Mouse (Mus musculus): Measurements from ENCODE around the gene Polr2b. TPM values are rescaled to one million over a fixed set of nuclear protein-coding genes. Genes with fewer than 3 reads are reported as not detected.
A peak's percentile ranks its signal among the peaks of the same experiment; 100 is the strongest.

Gene Polr2b
- polyA plus RNA-seq, 1 experiment from 2014 or later, result 46.0 TPM

DNA sequence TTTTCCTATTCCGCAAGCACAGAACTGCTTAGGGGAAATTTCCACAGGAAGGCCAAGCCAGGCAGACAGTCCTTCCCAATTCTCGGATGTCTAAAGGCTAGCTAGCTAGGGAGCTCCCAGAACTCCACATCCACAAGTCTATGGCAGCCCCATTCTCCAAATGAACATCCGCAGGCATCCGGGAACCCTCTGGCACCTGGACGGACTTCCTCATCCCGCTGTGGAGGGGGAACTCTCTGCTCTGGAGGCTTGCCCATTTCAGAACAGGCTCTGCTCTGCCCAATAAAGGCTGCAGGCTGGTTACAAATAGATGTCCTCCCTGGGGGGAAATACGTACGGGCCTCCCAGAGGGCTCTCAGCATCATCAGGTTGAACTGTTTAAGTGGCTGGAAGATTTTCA is 56.4 kb downstream of the Polr2b start:
- 86% methylated on average over 8 of the region's 8 CpGs for WGBS (ENCODE audit: insufficient replicate concordance)
- ATAC-seq (replicated peaks; ENCODE audit: insufficient number of reproducible peaks, low FRiP score, low TSS enrichment), result no peak
- H3K27ac ChIP-seq (ENCODE audit: low read depth, low read length), result no peak overlapping the region
- H3K4me2 ChIP-seq, result no peak overlapping the region
- no peaks in the 10 kb centered on the region for H3K9me3 ChIP-seq (replicated peaks; ENCODE audit: control insufficient read depth, low read length)
- no peak overlapping the region for H3K4me3 ChIP-seq (ENCODE audit: low read depth, low read length)
- H3K36me3 ChIP-seq (ENCODE audit: control insufficient read depth, insufficient read depth, low read length), result no peaks in the 10 kb centered on the region
- no peaks in the 10 kb centered on the region; the same call in 1 of the 2 replicates for H3K27me3 ChIP-seq (ENCODE audit: control insufficient read depth, insufficient read depth, low read length)
- no peaks in the 10 kb centered on the region for H3K4me1 ChIP-seq (ENCODE audit: control insufficient read depth, insufficient read depth, low read length)
- H3K9ac ChIP-seq (ENCODE audit: low read depth, low read length), result 0 out of 2 replicates have a peak overlapping the region, but pooled peaks have one; percentile 39

DNA sequence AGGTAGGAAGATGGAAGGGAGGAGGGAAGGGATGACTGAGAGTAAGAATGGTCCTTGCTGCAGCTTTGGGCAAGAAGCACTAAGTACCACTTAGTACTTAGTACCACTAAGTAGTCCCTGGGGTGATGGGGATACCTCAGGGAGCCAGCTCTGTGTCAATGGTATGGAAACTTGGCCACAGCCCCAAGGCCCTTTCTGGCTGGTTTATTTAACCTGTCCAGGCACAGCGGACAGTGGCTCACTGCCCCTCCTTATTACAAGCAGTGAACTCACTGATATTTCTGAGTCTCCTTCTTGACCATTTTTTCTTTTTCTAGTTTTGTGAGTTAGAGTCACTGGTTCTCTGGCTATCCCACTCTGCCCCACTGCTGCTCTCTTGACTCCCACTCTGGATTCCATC is 57.2 kb downstream of the Polr2b start:
- no peaks in the 10 kb centered on the region for H3K4me1 ChIP-seq (ENCODE audit: control insufficient read depth, insufficient read depth, low read length)
- no peak overlapping the region for H3K4me3 ChIP-seq (ENCODE audit: low read depth, low read length)
- no peak overlapping the region for H3K9ac ChIP-seq (ENCODE audit: low read depth, low read length)
- H3K9me3 ChIP-seq (replicated peaks; ENCODE audit: control insufficient read depth, low read length), result no peaks in the 10 kb centered on the region
- no peak for ATAC-seq (replicated peaks; ENCODE audit: insufficient number of reproducible peaks, low FRiP score, low TSS enrichment)
- H3K36me3 ChIP-seq (ENCODE audit: control insufficient read depth, insufficient read depth, low read length), result no peaks in the 10 kb centered on the region
- WGBS (ENCODE audit: insufficient replicate concordance), result 78% methylated on average over 1 of the region's 1 CpGs
- H3K4me2 ChIP-seq, result no peak overlapping the region
- no peaks in the 10 kb centered on the region; the same call in 1 of the 2 replicates for H3K27me3 ChIP-seq (ENCODE audit: control insufficient read depth, insufficient read depth, low read length)
- no peak overlapping the region for H3K27ac ChIP-seq (ENCODE audit: low read depth, low read length)

GRCm38 (mm10) chr5:77367682-77368081 is 57.7 kb downstream of the Polr2b start:
- H3K27ac ChIP-seq (ENCODE audit: low read depth, low read length), result no peak overlapping the region
- no peak for ATAC-seq (replicated peaks; ENCODE audit: insufficient number of reproducible peaks, low FRiP score, low TSS enrichment)
- H3K9ac ChIP-seq (ENCODE audit: low read depth, low read length), result no peak overlapping the region
- whole genome bisulfite sequencing (ENCODE audit: insufficient replicate concordance), result 59% methylated on average over 12 of the region's 12 CpGs
- H3K4me1 ChIP-seq (ENCODE audit: control insufficient read depth, insufficient read depth, low read length), result no peaks in the 10 kb centered on the region
- H3K9me3 ChIP-seq (replicated peaks; ENCODE audit: control insufficient read depth, low read length), result no peaks in the 10 kb centered on the region
- no peaks in the 10 kb centered on the region for H3K36me3 ChIP-seq (ENCODE audit: control insufficient read depth, insufficient read depth, low read length)
- no peak overlapping the region for H3K4me3 ChIP-seq (ENCODE audit: low read depth, low read length)
- no peaks in the 10 kb centered on the region; the same call in 1 of the 2 replicates for H3K27me3 ChIP-seq (ENCODE audit: control insufficient read depth, insufficient read depth, low read length)
- H3K4me2 ChIP-seq, result no peak overlapping the region

DNA sequence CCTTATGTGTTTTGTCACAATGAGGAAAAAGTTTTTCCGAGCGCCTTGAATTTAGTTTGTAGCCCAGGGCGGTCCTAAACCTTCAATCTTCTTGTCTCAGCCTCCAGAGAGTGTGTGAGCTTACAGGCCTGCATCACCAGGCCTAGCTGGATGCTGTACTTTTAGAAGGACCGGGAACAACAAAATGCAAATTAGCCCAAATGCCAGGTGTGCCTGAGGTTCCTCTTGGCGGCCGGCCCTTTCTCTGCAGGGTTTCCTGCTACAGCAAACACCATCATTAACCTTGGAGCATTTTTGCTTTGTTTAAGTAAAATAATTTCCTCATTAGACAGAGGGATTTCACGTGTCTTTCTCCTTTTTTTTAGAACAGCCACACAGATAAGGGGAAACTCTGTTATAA is 58.2 kb downstream of the Polr2b start:
- Histone ChIP-seq H3K9ac (ENCODE audit: low read depth, low read length) (no peak overlapping the region), H3K27ac (ENCODE audit: low read depth, low read length) (no peak overlapping the region), H3K4me3 (ENCODE audit: low read depth, low read length) (no peak overlapping the region), H3K4me2 (no peak overlapping the region), H3K27me3 (ENCODE audit: control insufficient read depth, insufficient read depth, low read length) (no peaks in the 10 kb centered on the region; the same call in 1 of the 2 replicates), H3K9me3 (replicated peaks; ENCODE audit: control insufficient read depth, low read length) (no peaks in the 10 kb centered on the region), H3K36me3 (ENCODE audit: control insufficient read depth, insufficient read depth, low read length) (no peaks in the 10 kb centered on the region), H3K4me1 (ENCODE audit: control insufficient read depth, insufficient read depth, low read length) (no peaks in the 10 kb centered on the region)
- no peak for ATAC-seq (replicated peaks; ENCODE audit: insufficient number of reproducible peaks, low FRiP score, low TSS enrichment)
- 52% methylated on average over 7 of the region's 7 CpGs for WGBS (ENCODE audit: insufficient replicate concordance)

DNA sequence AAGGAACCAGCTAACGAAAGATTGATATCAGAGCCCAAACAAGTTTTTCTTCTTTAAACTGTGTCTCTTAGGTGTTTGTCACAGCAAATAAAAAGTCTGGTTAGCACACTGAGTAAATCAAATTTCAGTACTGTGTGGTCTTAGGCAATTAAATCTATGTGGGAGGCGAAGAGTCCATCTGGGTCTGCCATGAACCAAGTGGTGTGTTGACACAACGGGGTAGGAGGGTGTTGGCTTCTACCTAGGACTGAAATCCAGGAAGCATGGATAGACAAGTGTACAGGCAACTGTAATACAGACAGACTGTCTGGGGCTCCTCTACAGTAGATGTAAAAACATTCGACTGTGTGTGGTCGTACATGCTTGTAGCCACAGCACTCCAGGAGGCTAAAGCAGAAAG is 59.4 kb downstream of the Polr2b start:
- Histone ChIP-seq H3K4me1 (ENCODE audit: control insufficient read depth, insufficient read depth, low read length) (no peaks in the 10 kb centered on the region), H3K9me3 (replicated peaks; ENCODE audit: control insufficient read depth, low read length) (no peaks in the 10 kb centered on the region), H3K4me2 (no peak overlapping the region), H3K9ac (ENCODE audit: low read depth, low read length) (no peak overlapping the region), H3K27ac (ENCODE audit: low read depth, low read length) (no peak overlapping the region), H3K27me3 (ENCODE audit: control insufficient read depth, insufficient read depth, low read length) (no peaks in the 10 kb centered on the region; the same call in 1 of the 2 replicates), H3K36me3 (ENCODE audit: control insufficient read depth, insufficient read depth, low read length) (no peaks in the 10 kb centered on the region), H3K4me3 (ENCODE audit: low read depth, low read length) (no peak overlapping the region)
- 82% methylated on average over 5 of the region's 5 CpGs for WGBS (ENCODE audit: insufficient replicate concordance)
- no peak for ATAC-seq (replicated peaks; ENCODE audit: insufficient number of reproducible peaks, low FRiP score, low TSS enrichment)

- Histone ChIP-seq H3K36me3 (ENCODE audit: control insufficient read depth, insufficient read depth, low read length) (no peaks in the 10 kb centered on the region), H3K27me3 (ENCODE audit: control insufficient read depth, insufficient read depth, low read length) (no peaks in the 10 kb centered on the region; the same call in 1 of the 2 replicates), H3K4me3 (ENCODE audit: low read depth, low read length) (no peak overlapping the region), H3K27ac (ENCODE audit: low read depth, low read length) (no peak overlapping the region), H3K4me1 (ENCODE audit: control insufficient read depth, insufficient read depth, low read length) (no peaks in the 10 kb centered on the region), H3K9me3 (replicated peaks; ENCODE audit: control insufficient read depth, low read length) (no peaks in the 10 kb centered on the region), H3K9ac (ENCODE audit: low read depth, low read length) (no peak overlapping the region), H3K4me2 (no peak overlapping the region)
- ATAC-seq (replicated peaks; ENCODE audit: insufficient number of reproducible peaks, low FRiP score, low TSS enrichment), result no peak
- WGBS (ENCODE audit: insufficient replicate concordance), result 85% methylated on average over 5 of the region's 5 CpGs
These were observed 60.5 kb downstream of the Polr2b start for GRCm38 (mm10) chr5:77370378-77370892.

DNA sequence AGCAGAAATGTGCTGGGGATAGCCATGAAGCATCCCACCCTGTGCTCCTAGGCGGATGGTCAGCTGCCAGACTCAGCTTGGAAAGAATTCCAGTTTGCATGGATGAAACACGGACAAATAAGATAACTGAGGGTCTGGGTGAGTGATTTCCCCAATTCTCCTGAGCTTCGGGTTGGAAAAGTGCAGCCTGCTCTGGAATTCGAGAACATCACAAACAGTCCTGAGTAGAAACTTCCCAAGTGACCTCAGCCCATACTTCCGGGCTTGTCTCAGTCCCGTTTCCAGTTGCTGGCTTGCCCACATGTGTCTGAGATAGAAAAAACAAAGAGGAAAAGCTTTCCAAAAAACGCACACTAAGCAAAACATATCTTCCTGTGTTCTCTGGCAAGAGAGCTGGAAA is 62.3 kb downstream of the Polr2b start:
- no peak overlapping the region for H3K4me3 ChIP-seq (ENCODE audit: low read depth, low read length)
- H3K9ac ChIP-seq (ENCODE audit: low read depth, low read length), result no peak overlapping the region
- H3K27ac ChIP-seq (ENCODE audit: low read depth, low read length), result no peak overlapping the region
- H3K27me3 ChIP-seq (ENCODE audit: control insufficient read depth, insufficient read depth, low read length), result no peaks in the 10 kb centered on the region
- 60% methylated on average over 7 of the region's 7 CpGs for WGBS (ENCODE audit: insufficient replicate concordance)
- no peak for ATAC-seq (replicated peaks; ENCODE audit: insufficient number of reproducible peaks, low FRiP score, low TSS enrichment)
- H3K4me2 ChIP-seq, result no peak overlapping the region
- no peaks in the 10 kb centered on the region for H3K36me3 ChIP-seq (ENCODE audit: control insufficient read depth, insufficient read depth, low read length)
- H3K9me3 ChIP-seq (replicated peaks; ENCODE audit: control insufficient read depth, low read length), result no peaks in the 10 kb centered on the region
- H3K4me1 ChIP-seq (ENCODE audit: control insufficient read depth, insufficient read depth, low read length), result no peaks in the 10 kb centered on the region

GRCm38 (mm10) chr5:77372778-77373177 is 62.8 kb downstream of the Polr2b start:
- Histone ChIP-seq H3K4me3 (ENCODE audit: low read depth, low read length) (no peak overlapping the region), H3K9me3 (replicated peaks; ENCODE audit: control insufficient read depth, low read length) (no peaks in the 10 kb centered on the region), H3K27me3 (ENCODE audit: control insufficient read depth, insufficient read depth, low read length) (no peaks in the 10 kb centered on the region), H3K27ac (ENCODE audit: low read depth, low read length) (no peak overlapping the region), H3K4me1 (ENCODE audit: control insufficient read depth, insufficient read depth, low read length) (no peaks in the 10 kb centered on the region), H3K9ac (ENCODE audit: low read depth, low read length) (no peak overlapping the region), H3K36me3 (ENCODE audit: control insufficient read depth, insufficient read depth, low read length) (no peaks in the 10 kb centered on the region), H3K4me2 (no peak overlapping the region)
- 65% methylated on average over 6 of the region's 6 CpGs for WGBS (ENCODE audit: insufficient replicate concordance)
- no peak for ATAC-seq (replicated peaks; ENCODE audit: insufficient number of reproducible peaks, low FRiP score, low TSS enrichment)

GRCm38 (mm10) chr5:77374945-77375344 is 65.0 kb downstream of the Polr2b start:
- peak; percentile 22; the same call in 1 of the 2 replicates for ATAC-seq (replicated peaks; ENCODE audit: insufficient number of reproducible peaks, low FRiP score, low TSS enrichment)
- no peaks in the 10 kb centered on the region for H3K27me3 ChIP-seq (ENCODE audit: control insufficient read depth, insufficient read depth, low read length)
- no peaks in the 10 kb centered on the region for H3K9me3 ChIP-seq (replicated peaks; ENCODE audit: control insufficient read depth, low read length)
- WGBS (ENCODE audit: insufficient replicate concordance), result 29% methylated on average over 3 of the region's 3 CpGs
- no peak overlapping the region for H3K4me3 ChIP-seq (ENCODE audit: low read depth, low read length)
- H3K9ac ChIP-seq (ENCODE audit: low read depth, low read length), result no peak overlapping the region
- no peaks in the 10 kb centered on the region for H3K4me1 ChIP-seq (ENCODE audit: control insufficient read depth, insufficient read depth, low read length)
- H3K4me2 ChIP-seq, result no peak overlapping the region
- H3K36me3 ChIP-seq (ENCODE audit: control insufficient read depth, insufficient read depth, low read length), result no peaks in the 10 kb centered on the region
- peak overlapping the region; percentile 50; the same call in 1 of the 2 replicates for H3K27ac ChIP-seq (ENCODE audit: low read depth, low read length)
